Mouse (Mus musculus): ENCODE results near the gene Picalm.

DNA sequence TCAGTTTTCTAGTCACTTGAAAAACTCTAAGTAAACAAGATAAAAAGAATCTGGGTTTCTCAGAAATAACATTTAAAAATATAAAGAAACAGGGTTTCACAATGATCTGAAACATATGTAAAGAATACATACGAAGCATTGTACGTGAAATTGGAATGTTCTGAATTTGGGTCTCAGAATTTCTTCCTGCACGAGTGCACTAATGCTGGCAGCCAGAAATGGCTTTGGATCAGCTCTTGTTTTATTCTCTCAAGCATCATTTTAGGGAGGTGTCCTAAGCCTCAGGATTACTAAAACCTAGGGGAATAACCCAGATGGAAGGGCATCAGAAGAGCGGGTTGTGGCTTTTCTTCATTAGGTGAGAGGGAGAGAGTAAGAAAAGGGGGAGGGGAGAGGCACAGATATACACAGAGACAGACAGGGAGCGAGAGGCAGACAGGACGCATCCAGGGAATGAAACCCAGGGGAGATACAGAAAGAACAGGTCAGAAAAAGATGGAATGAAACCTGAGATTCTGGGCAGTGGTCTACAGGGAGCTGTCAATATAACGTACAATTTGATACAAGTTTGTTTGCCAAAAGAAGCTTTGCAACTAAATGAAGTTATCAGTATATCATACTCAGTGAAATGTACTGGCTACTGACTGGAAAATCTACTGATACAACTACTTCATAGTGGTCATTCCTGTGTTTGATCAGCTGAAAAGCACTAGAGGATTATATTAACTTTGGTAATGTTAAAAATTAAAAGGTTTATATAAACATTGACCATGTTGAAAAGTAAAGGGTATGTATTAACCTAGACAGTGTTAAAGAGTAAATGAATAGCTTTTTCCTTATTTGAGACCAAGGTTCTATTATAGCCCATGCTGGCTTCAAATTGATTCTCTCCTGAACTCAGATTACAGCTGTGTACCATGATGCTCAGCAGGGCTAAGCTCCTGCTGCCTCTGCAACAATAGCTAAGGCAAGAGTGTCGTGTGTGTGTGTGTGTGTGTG is 37.3 kb upstream of the Picalm start:
- no peak for TF ChIP-seq CTCF (IDR thresholded peaks at IDR 0.05; ENCODE audit: low read depth, low read length)
- TF ChIP-seq GATA1 (IDR thresholded peaks at IDR 0.05; ENCODE audit: borderline replicate concordance, low read length), result no peak
- TF ChIP-seq TAL1 (conservative IDR thresholded peaks at IDR 0.05; ENCODE audit: low read depth, low read length), result no peak
- TF ChIP-seq GATA2 (IDR thresholded peaks at IDR 0.05; ENCODE audit: borderline replicate concordance, low read depth, low read length), result no peak

All from G1E (cell line).